Mouse (Mus musculus) CH12.LX (cell line): ENCODE results near the gene Rnf6. TPM values are rescaled to one million over a fixed set of nuclear protein-coding genes. Genes with fewer than 3 reads are reported as not detected.
"Not testable (repeated sequence)": the region's sequence is repeated elsewhere in the genome, so short reads cannot be mapped to it uniquely, and the experiment has no call there.

Source experiments
- DNase-seq: peaks from one replicate; pipeline ENCODE4 v3.0.0-alpha.2; 2013; ENCODE audit errors: extremely low read depth
- H3K27ac ChIP-seq: 2 replicates; pipeline ENCODE4 v1.5.1; 2012; ENCODE audit warnings: low read depth, mild to moderate bottlenecking, control low read depth, moderate library complexity; ENCODE audit not compliant: insufficient read depth
- H3K27me3 ChIP-seq: replicated peaks from 2 replicates; pipeline ENCODE3; 2012; ENCODE audit warnings: inconsistent platforms
- H3K36me3 ChIP-seq, 2 experiments: replicated peaks in 1 of 2; 2 replicates each; pipeline versions ENCODE3 to v1.6.1; 2012; ENCODE audit warnings: inconsistent platforms in 1 of 2, low read length in 1 of 2, mild to moderate bottlenecking in 1 of 2, mixed read lengths in 1 of 2, moderate library complexity in 1 of 2; ENCODE audit not compliant: control insufficient read depth in 1 of 2, insufficient read depth in 1 of 2
- H3K4me1 ChIP-seq, 2 experiments: 2 replicates each; pipeline ENCODE4 v1.6.1; 2012; ENCODE audit warnings: inconsistent platforms in 1 of 2, moderate library complexity in 1 of 2; ENCODE audit not compliant: insufficient read depth in 2 of 2, control insufficient read depth in 1 of 2
- H3K4me2 ChIP-seq: 2 replicates; pipeline ENCODE4 v1.6.1; 2012; ENCODE audit warnings: low read depth, mild to moderate bottlenecking, control low read depth; ENCODE audit not compliant: poor library complexity, insufficient read depth, severe bottlenecking
- H3K4me3 ChIP-seq, 3 experiments: fragments of 150-350 bp in 1 of 3; sonication (generic) in 1 of 3; replicated peaks in 1 of 3; 2 replicates each; pipeline versions ENCODE3 to v1.5.1; 2011 to 2012; ENCODE audit warnings: low read depth in 2 of 3, low read length in 2 of 3, mild to moderate bottlenecking in 2 of 3, moderate library complexity in 2 of 3, control low read depth in 1 of 3, improper control_type of control experiment in 1 of 3, inconsistent platforms in 1 of 3, mixed read lengths in 1 of 3; ENCODE audit not compliant: poor library complexity in 1 of 3
- H3K79me2 ChIP-seq: replicated peaks from 2 replicates; pipeline ENCODE4 v1.6.1; 2012; ENCODE audit warnings: mild to moderate bottlenecking, moderate library complexity; ENCODE audit not compliant: control insufficient read depth, poor library complexity, insufficient read depth, severe bottlenecking; ENCODE audit errors: extremely low read depth
- H3K9ac ChIP-seq: 2 replicates; pipeline ENCODE4 v1.6.1; 2012; ENCODE audit warnings: low read depth, mild to moderate bottlenecking, control low read depth, moderate library complexity; ENCODE audit not compliant: insufficient read depth
- H3K9me3 ChIP-seq: replicated peaks from 2 replicates; pipeline ENCODE3; 2012; ENCODE audit warnings: low read length, inconsistent platforms, mixed read lengths
- BHLHE40 ChIP-seq: IDR thresholded peaks from 2 replicates; pipeline ENCODE4 v1.6.1; 2011; ENCODE audit warnings: mild to moderate bottlenecking, low read depth, low read length, improper control_type of control experiment
- CHD1 ChIP-seq: IDR thresholded peaks from 2 replicates; pipeline ENCODE4 v1.6.1; 2012; ENCODE audit warnings: low read depth, low read length, improper control_type of control experiment, inconsistent platforms
- CTCF ChIP-seq, 2 experiments: IDR thresholded peaks in 1 of 2; conservative IDR thresholded peaks in 1 of 2; 2 replicates each; pipeline ENCODE4 v1.5.1; 2011 to 2012; ENCODE audit warnings: low read depth in 2 of 2, low read length in 2 of 2, improper control_type of control experiment in 1 of 2, inconsistent platforms in 1 of 2, mild to moderate bottlenecking in 1 of 2, moderate library complexity in 1 of 2
- ELF1 ChIP-seq: IDR thresholded peaks from 2 replicates; pipeline ENCODE4 v1.6.1; 2014; ENCODE audit warnings: low read depth, mild to moderate bottlenecking, inconsistent platforms, low read length, improper control_type of control experiment
- HCFC1 ChIP-seq: IDR thresholded peaks from 2 replicates; pipeline ENCODE4 v1.6.1; 2012; ENCODE audit warnings: low read depth, mild to moderate bottlenecking, inconsistent platforms, low read length, improper control_type of control experiment
- KAT2A ChIP-seq: IDR thresholded peaks from 2 replicates; pipeline ENCODE4 v1.6.1; 2012; ENCODE audit warnings: low read length, improper control_type of control experiment, inconsistent platforms; ENCODE audit not compliant: insufficient replicate concordance
- MYC ChIP-seq: IDR thresholded peaks from 2 replicates; pipeline ENCODE4 v1.6.1; 2011; ENCODE audit warnings: low read depth, mild to moderate bottlenecking, improper control_type of control experiment, low read length
- NRF1 ChIP-seq: IDR thresholded peaks from 2 replicates; pipeline ENCODE4 v1.6.1; 2014; ENCODE audit warnings: low read depth, mild to moderate bottlenecking, inconsistent platforms, low read length, improper control_type of control experiment, moderate library complexity
- PAX5 ChIP-seq: IDR thresholded peaks from 2 replicates; pipeline ENCODE4 v1.6.1; 2012; ENCODE audit warnings: low read length, inconsistent platforms, mixed read lengths
- POLR2AphosphoS2 ChIP-seq: IDR thresholded peaks from 2 replicates; pipeline ENCODE4 v1.6.1; 2011; ENCODE audit warnings: low read depth, low read length, improper control_type of control experiment
- RAD21 ChIP-seq: IDR thresholded peaks from 2 replicates; pipeline ENCODE4 v1.6.1; 2011; ENCODE audit warnings: low read depth, mild to moderate bottlenecking, low read length, improper control_type of control experiment, moderate library complexity
- RCOR1 ChIP-seq: conservative IDR thresholded peaks from 2 replicates; pipeline ENCODE4 v1.6.1; 2012; ENCODE audit warnings: low read depth, mild to moderate bottlenecking, inconsistent platforms, low read length, improper control_type of control experiment
- SMC3 ChIP-seq: IDR thresholded peaks from 2 replicates; pipeline ENCODE4 v1.6.1; 2011; ENCODE audit warnings: low read depth, low read length, improper control_type of control experiment
- TBP ChIP-seq: conservative IDR thresholded peaks from 2 replicates; pipeline ENCODE4 v1.6.1; 2011; ENCODE audit warnings: low read depth, low read length, improper control_type of control experiment
- TCF12 ChIP-seq: IDR thresholded peaks from 2 replicates; pipeline ENCODE4 v1.6.1; 2014; ENCODE audit warnings: low read depth, mild to moderate bottlenecking, inconsistent platforms, low read length, improper control_type of control experiment
- UBTF ChIP-seq: IDR thresholded peaks from 2 replicates; pipeline ENCODE4 v1.6.1; 2012; ENCODE audit warnings: low read depth, mild to moderate bottlenecking, inconsistent platforms, low read length, improper control_type of control experiment, moderate library complexity
- USF1 ChIP-seq: IDR thresholded peaks from 2 replicates; pipeline ENCODE4 v1.6.1; 2014; ENCODE audit warnings: low read depth, mild to moderate bottlenecking, inconsistent platforms, low read length, improper control_type of control experiment
- USF2 ChIP-seq: conservative IDR thresholded peaks from 2 replicates; pipeline ENCODE4 v1.6.1; 2011; ENCODE audit warnings: low read depth, low read length, improper control_type of control experiment
- ZKSCAN1 ChIP-seq: IDR thresholded peaks from 2 replicates; pipeline ENCODE4 v1.6.1; 2012; ENCODE audit warnings: low read depth, inconsistent platforms, low read length, improper control_type of control experiment, borderline replicate concordance
- ZMIZ1 ChIP-seq: IDR thresholded peaks from 2 replicates; pipeline ENCODE4 v1.6.1; 2012; ENCODE audit warnings: low read depth, mild to moderate bottlenecking, inconsistent platforms, low read length, improper control_type of control experiment
- dilution Hi-C: fragments of 300-500 bp; cut with MboI; formaldehyde crosslinking; loops from 2 replicates; pipeline ENCODE4 v1.14.3; 2020; ENCODE audit warnings: low sequenced_read_pairs; ENCODE audit not compliant: extremely low pct_unique_long_range_greater_than_20kb, extremely low pct_ligation_motif_present
- in situ Hi-C: fragments of 300-500 bp; cut with MboI; formaldehyde crosslinking; loops from 3 replicates; pipeline ENCODE4 v1.14.3; 2019; ENCODE audit warnings: low sequenced_read_pairs, low pct_ligation_motif_present, low pct_unique_long_range_greater_than_20kb, mixed read lengths
- polyA plus RNA-seq: library from polyadenylated mRNA; unstranded; fragments of >175 nt; gene quantifications from 2 replicates; pipeline ENCODE4 v1.2.1, GENCODE M21; 2012; ENCODE audit warnings: low read depth; ENCODE audit not compliant: insufficient read length
- total RNA-seq, 2 experiments: library from RNA; depleted of rRNA; stranded (reverse); fragments of 300-350 nt in 1 of 2; fragments of >200 nt in 1 of 2; gene quantifications; 2 replicates each; pipeline ENCODE4 v1.2.3; 2012 to 2014

Rnf6 gene
- total and polyA plus RNA-seq, 3 experiments, result 15.9 to 22.7 (median 20.7) TPM

DNA sequence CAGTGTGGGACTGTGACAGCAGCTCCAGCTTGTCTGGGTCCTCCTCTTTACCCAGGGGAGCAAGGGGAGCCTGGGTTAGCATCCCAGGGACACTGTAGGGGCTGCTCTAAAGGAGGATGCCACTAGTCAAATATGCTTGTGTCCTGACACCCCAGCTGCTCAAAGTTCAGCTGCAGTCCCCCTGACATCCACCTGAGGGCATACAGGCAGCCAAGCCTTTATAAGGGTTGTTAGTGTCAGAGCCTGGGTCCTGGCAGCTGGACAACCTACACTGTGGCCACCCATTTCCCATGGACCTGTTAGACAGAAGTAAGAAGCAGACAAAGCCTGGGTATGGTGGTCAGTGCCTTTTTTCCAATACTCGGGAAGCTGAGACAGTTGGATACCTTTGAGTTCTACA, 33.2 kb downstream of the Rnf6 start:
- dilution Hi-C loops (no loop called here), in situ Hi-C loops (loop anchor here (25.0 kb wide), 1 partner anchor 274 kb away; no protein-coding TSS in a partner anchor)
- Histone ChIP-seq H3K4me2 (no peak overlapping the region), H3K27ac (no peak overlapping the region), H3K4me3 (no peak overlapping the region), H3K27me3 (no peaks in the 10 kb centered on the region), H3K79me2 (no peaks in the 10 kb centered on the region), H3K36me3 (no peaks in the 10 kb centered on the region), H3K9me3 (no peaks in the 10 kb centered on the region), H3K4me1 (peaks cover 2 to 11% of the 10 kb centered on the region in 2 experiments), H3K9ac (no peak overlapping the region)
- no peak for DNase-seq
- TF ChIP-seq UBTF (no peak), MYC (no peak), KAT2A (no peak), ZKSCAN1 (no peak), ELF1 (no peak), PAX5 (no peak), RCOR1 (no peak), RAD21 (peak; percentile 7; the same call in 1 of the 2 replicates), SMC3 (peak; percentile 42; the same call in 1 of the 2 replicates), USF2 (no peak), NRF1 (no peak), ZMIZ1 (no peak), HCFC1 (no peak), POLR2AphosphoS2 (no peak), CHD1 (no peak), CTCF (conservative IDR thresholded peaks at IDR 0.05 in 1 of 2, IDR thresholded peaks at IDR 0.05 in 1 of 2; ENCODE audit: low read depth in 2 of 2, low read length in 2 of 2) (peak in 1 of 2 experiments; percentile 38; a peak in 2 of 4 replicates), TBP (no peak), USF1 (no peak), TCF12 (no peak), BHLHE40 (no peak)

DNA sequence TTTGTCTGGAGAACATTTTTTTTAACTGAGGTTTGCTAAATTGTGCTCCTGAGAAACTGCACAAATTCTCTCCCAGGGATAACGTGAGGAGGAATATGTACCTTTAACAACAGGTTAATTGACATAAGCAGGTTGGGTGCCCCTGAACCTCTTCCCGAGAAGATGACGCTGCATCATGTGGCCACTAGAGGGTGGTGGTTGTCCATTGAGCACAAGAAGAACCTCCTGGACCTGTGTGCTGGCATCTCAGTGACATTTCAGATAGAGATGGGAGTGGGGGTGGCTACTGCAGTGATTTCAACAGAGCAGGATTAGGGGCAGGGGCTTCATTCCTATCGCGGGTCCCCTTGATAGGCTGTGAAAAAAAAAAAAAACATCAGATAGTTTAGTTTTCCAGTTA, 33.9 kb downstream of the Rnf6 start:
- H3K9me3 ChIP-seq, H3K27ac ChIP-seq, H3K4me3 ChIP-seq, H3K9ac ChIP-seq, H3K4me2 ChIP-seq, H3K36me3 ChIP-seq, dilution Hi-C loops: not testable (repeated sequence)
- peak; percentile 65 for DNase-seq
- TF ChIP-seq RAD21, result peak; percentile 68
- TF ChIP-seq CTCF (conservative IDR thresholded peaks at IDR 0.05 in 1 of 2, IDR thresholded peaks at IDR 0.05 in 1 of 2; ENCODE audit: low read depth in 2 of 2, low read length in 2 of 2), result peak; percentile 63 to 74
- TF ChIP-seq SMC3, result peak; percentile 63
- TF ChIP-seq, all 38 proteins: peak for 3; not testable (repeated sequence) for 35
- H3K4me1 ChIP-seq, result peaks cover 2 to 12% of the 10 kb centered on the region in 2 experiments
- not testable (repeated sequence) for H3K79me2 ChIP-seq, H3K27me3 ChIP-seq
- in situ Hi-C loops, result loop anchor here (25.0 kb wide), 1 partner anchor 275 kb away; no protein-coding TSS in a partner anchor

DNA sequence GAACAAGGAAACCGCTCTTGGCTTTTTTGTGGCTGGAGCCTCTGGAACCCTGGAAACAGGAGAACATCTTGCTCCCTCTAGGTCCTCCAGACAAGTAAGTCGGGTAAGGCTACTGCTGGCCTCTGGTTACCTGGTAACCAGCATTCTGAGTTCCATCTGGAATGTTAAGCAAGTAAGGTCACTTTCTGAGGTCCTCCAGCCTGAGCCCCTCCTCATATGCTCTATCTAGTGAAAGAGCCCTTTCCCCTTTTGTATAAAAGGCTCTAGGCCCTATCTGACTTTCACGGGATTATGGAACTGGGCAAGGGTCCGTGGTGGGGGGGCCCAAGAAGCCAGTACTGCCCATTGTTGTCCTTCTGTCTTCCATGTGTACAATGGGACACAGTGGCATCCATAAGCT, 36.2 kb downstream of the Rnf6 start, which contains the start of gene 1700001J03Rik:
Gene 1700001J03Rik, minus strand, starts transcription at position 101 of the 400 bp plus-strand sequence.
- H3K27me3 ChIP-seq, H3K79me2 ChIP-seq, H3K4me2 ChIP-seq, DNase-seq, H3K27ac ChIP-seq, H3K4me3 ChIP-seq, H3K9me3 ChIP-seq, H3K36me3 ChIP-seq, H3K9ac ChIP-seq, dilution Hi-C loops: not testable (repeated sequence)
- peaks cover 2 to 12% of the 10 kb centered on the region in 2 experiments for H3K4me1 ChIP-seq
- in situ Hi-C loops, result loop anchor here (25.0 kb wide), 1 partner anchor 277 kb away; no protein-coding TSS in a partner anchor
